Mouse (Mus musculus) embryonic facial prominence, embryonic 15.5 days (tissue): ENCODE data around the gene Rpl23. TPM values are rescaled to one million over a fixed set of nuclear protein-coding genes. Genes with fewer than 3 reads are reported as not detected.

Experiments used
- ATAC-seq: fragments of 200-750 bp; cut with Nextera tagmentation; 2 replicates; pipeline ENCODE4 v1.8.0; 2017; ENCODE audit warnings: low read depth, moderate TSS enrichment; ENCODE audit not compliant: insufficient number of reproducible peaks, low FRiP score, low TSS enrichment
- H3K27ac ChIP-seq: fragments of 300-500 bp; sonication (generic); replicated peaks from 2 replicates; pipeline ENCODE4 v1.5.1; 2015; ENCODE audit warnings: mild to moderate bottlenecking, inconsistent platforms
- H3K27me3 ChIP-seq: fragments of 300-500 bp; sonication (generic); 2 replicates; pipeline ENCODE4 v1.6.1; 2015; ENCODE audit warnings: inconsistent platforms
- H3K36me3 ChIP-seq: fragments of 300-500 bp; sonication (generic); 2 replicates; pipeline ENCODE4 v1.6.1; 2015; ENCODE audit warnings: mild to moderate bottlenecking, inconsistent platforms
- H3K4me1 ChIP-seq: fragments of 300-500 bp; sonication (generic); 2 replicates; pipeline ENCODE4 v1.6.1; 2015; ENCODE audit warnings: inconsistent platforms
- H3K4me2 ChIP-seq: fragments of 300-500 bp; sonication (generic); replicated peaks from 2 replicates; pipeline ENCODE4 v1.6.1; 2015; ENCODE audit warnings: mild to moderate bottlenecking, inconsistent platforms
- H3K4me3 ChIP-seq: fragments of 300-500 bp; sonication (generic); replicated peaks from 2 replicates; pipeline ENCODE4 v1.5.1; 2015; ENCODE audit warnings: mild to moderate bottlenecking, inconsistent platforms
- H3K9ac ChIP-seq: fragments of 300-500 bp; sonication (generic); 2 replicates; pipeline ENCODE4 v1.6.1; 2015; ENCODE audit warnings: inconsistent platforms
- H3K9me3 ChIP-seq: fragments of 300-500 bp; sonication (generic); replicated peaks from 2 replicates; pipeline ENCODE4 v1.6.1; 2016; ENCODE audit warnings: inconsistent platforms
- WGBS: fragments of 180-500 bp; shearing (Covaris S2); methylation state at CpG from one replicate; pipeline ENCODE4 v1.1.7; 2015; 5-methylcytosine and 5-hydroxymethylcytosine counted together
- polyA plus RNA-seq: library from polyadenylated mRNA; unstranded; fragments of >200 nt; fragmentation: Nextera tagmentation; extraction: Ambion mirVana; gene quantifications from 2 replicates; pipeline ENCODE4 v1.2.1, GENCODE M21; 2015

The Rpl23 gene
- polyA plus RNA-seq, 1 experiment from 2014 or later, result 567 TPM

GRCm38 (mm10) chr11:97779968-97780701 lies 2.1 kb downstream of the Rpl23 start:
- Histone ChIP-seq H3K36me3 (peaks cover 53% of the 10 kb centered on the region), H3K27ac (no peak overlapping the region), H3K4me1 (peaks cover 22% of the 10 kb centered on the region), H3K9me3 (no peaks in the 10 kb centered on the region), H3K9ac (peak overlapping the region; percentile 100), H3K4me2 (peak overlapping the region; percentile 61), H3K27me3 (no peaks in the 10 kb centered on the region), H3K4me3 (peak overlapping the region; percentile 96)
- WGBS, result 84% methylated on average over 2 of the region's 2 CpGs
- ATAC-seq, result no peak

GRCm38 (mm10) chr11:97778918-97779317 lies 3.3 kb downstream of the Rpl23 start:
- no peak overlapping the region for H3K9ac ChIP-seq
- H3K27ac ChIP-seq, result no peak overlapping the region
- peaks cover 56% of the 10 kb centered on the region for H3K36me3 ChIP-seq
- no peaks in the 10 kb centered on the region for H3K9me3 ChIP-seq
- H3K4me2 ChIP-seq, result no peak overlapping the region
- no peak for ATAC-seq
- peaks cover 22% of the 10 kb centered on the region for H3K4me1 ChIP-seq
- H3K27me3 ChIP-seq, result no peaks in the 10 kb centered on the region
- H3K4me3 ChIP-seq, result no peak overlapping the region
- 90% methylated on average over 1 of the region's 1 CpGs for WGBS

- Histone ChIP-seq H3K27ac (no peak overlapping the region), H3K4me1 (peaks cover 16% of the 10 kb centered on the region), H3K4me2 (no peak overlapping the region), H3K9me3 (no peaks in the 10 kb centered on the region), H3K4me3 (no peak overlapping the region), H3K9ac (no peak overlapping the region), H3K27me3 (no peaks in the 10 kb centered on the region), H3K36me3 (peaks cover 56% of the 10 kb centered on the region)
- ATAC-seq, result 0 out of 2 replicates have a peak, but pooled peaks have one; percentile 36
- WGBS, result 42% methylated on average over 2 of the region's 2 CpGs
These were observed 5.1 kb downstream of the Rpl23 start for GRCm38 (mm10) chr11:97777129-97777529.

GRCm38 (mm10) chr11:97776497-97777128 lies 5.6 kb downstream of the Rpl23 start:
- Histone ChIP-seq H3K9me3 (no peaks in the 10 kb centered on the region), H3K9ac (no peak overlapping the region), H3K4me1 (peaks cover 16% of the 10 kb centered on the region), H3K27ac (no peak overlapping the region; the same call in 1 of the 2 replicates), H3K4me3 (no peak overlapping the region), H3K36me3 (peaks cover 56% of the 10 kb centered on the region), H3K4me2 (no peak overlapping the region), H3K27me3 (no peaks in the 10 kb centered on the region)
- ATAC-seq, result 0 out of 2 replicates have a peak, but pooled peaks have one; percentile 26
- WGBS, result 60% methylated on average over 5 of the region's 5 CpGs

DNA sequence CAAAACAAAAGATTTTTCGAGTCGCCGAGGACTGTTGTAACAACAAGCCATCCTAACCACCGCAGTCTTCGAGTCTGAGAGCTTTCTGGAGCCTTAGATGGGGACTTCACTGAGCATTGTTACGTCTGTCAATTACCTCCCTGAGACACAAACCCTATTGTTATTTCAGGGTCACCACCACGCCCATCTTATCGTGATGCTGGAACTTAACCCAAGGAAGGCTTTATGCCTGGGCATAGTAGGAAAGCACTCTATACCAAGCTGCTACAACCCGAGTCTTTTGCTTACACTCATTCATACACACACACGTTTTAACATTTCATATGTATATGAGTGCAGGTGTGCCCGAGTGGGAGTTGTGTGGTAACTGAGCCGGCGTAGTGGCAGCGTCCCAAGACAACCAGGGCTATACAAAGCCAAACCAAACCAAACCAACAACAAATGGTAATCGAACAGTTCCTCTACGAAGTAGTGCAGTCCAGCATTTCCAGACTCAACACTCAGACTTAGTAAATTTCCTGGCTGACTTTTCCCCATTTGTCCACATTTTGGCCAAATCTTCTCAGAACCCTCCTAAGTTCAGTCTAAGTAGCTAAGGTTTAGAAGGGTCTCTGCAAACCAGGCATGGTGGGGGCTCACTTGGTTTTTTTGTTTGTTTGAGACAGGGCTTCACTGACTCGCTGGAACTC lies 6.3 kb downstream of the Rpl23 start, which contains the start of gene 1700001P01Rik:
Gene 1700001P01Rik, minus strand, starts transcription at position 111 of the 689 bp plus-strand sequence.
- no peak for ATAC-seq
- H3K27ac ChIP-seq, result no peak within 1 kb of the TSS; the same call in 1 of the 2 replicates
- H3K36me3 ChIP-seq, result peaks cover 56% of the 10 kb centered on the region

GRCm38 (mm10) chr11:97775186-97775585 lies 7.1 kb downstream of the Rpl23 start:
- H3K27me3 ChIP-seq, result no peaks in the 10 kb centered on the region
- no peak overlapping the region for H3K9ac ChIP-seq
- H3K36me3 ChIP-seq, result peaks cover 50% of the 10 kb centered on the region
- H3K27ac ChIP-seq, result no peak overlapping the region
- no peak for ATAC-seq
- peaks cover 5% of the 10 kb centered on the region for H3K4me1 ChIP-seq
- H3K9me3 ChIP-seq, result no peaks in the 10 kb centered on the region
- 71% methylated on average over 13 of the region's 13 CpGs for WGBS
- no peak overlapping the region for H3K4me2 ChIP-seq
- H3K4me3 ChIP-seq, result no peak overlapping the region

More for the DNA sequence above, 6.3 kb downstream of the Rpl23 start, which contains the start of gene 1700001P01Rik:
- H3K27me3 ChIP-seq, result no peaks in the 10 kb centered on the region
- no peaks in the 10 kb centered on the region for H3K9me3 ChIP-seq
- no peak within 1 kb of the TSS for H3K9ac ChIP-seq
- no peak within 1 kb of the TSS for H3K4me3 ChIP-seq
- peaks cover 12% of the 10 kb centered on the region for H3K4me1 ChIP-seq
- no peak within 1 kb of the TSS for H3K4me2 ChIP-seq
- 47% methylated on average over 17 of the region's 17 CpGs for WGBS

DNA sequence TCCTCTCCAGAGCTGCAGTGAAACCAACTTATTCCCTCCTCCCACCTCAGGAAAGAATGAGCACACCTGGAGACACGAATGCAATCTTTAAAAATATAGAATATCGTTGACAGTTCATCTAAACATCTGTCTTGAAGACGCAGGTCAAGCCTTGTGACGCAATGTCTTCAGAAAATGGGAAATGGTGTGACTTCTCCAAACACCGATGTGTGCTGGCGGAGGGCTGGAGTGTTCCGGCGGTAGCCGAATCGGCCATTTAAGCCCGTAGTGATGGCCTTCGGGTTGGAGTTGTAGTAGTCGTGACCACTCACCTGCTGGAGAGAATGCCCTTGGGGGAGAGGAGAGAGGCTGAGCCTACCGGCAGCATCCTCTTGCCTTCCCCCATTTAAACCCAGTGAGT lies 10.8 kb downstream of the Rpl23 start:
- Histone ChIP-seq H3K4me2 (no peak overlapping the region), H3K9me3 (no peaks in the 10 kb centered on the region), H3K36me3 (peaks cover 15% of the 10 kb centered on the region), H3K9ac (no peak overlapping the region), H3K4me3 (no peak overlapping the region), H3K27ac (no peak overlapping the region), H3K27me3 (no peaks in the 10 kb centered on the region), H3K4me1 (peaks cover 3% of the 10 kb centered on the region; the same call in 1 of the 2 replicates)
- WGBS, result 77% methylated on average over 14 of the region's 14 CpGs
- ATAC-seq, result no peak

DNA sequence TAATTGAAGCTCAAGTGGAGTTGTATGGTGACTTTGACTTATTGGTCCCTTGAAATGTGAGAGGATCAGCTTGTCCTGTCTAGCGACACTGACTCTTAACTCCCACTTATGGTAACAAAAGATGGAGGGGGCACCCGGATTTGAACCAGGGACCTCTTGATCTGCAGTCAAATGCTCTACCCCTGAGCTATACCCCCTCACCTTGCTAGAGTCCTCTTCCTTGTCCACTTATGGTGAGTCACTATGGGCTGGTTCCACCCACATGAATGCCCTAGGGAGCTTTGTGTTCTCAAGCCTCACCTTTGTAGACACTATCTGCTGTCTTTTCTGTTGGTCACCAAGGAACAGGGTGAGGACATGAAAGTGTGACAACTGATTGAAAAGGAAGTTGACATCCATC lies 12.5 kb downstream of the Rpl23 start:
- 34% methylated on average over 2 of the region's 2 CpGs for WGBS
- Histone ChIP-seq H3K9ac (no peak overlapping the region), H3K36me3 (no peaks in the 10 kb centered on the region), H3K27me3 (no peaks in the 10 kb centered on the region), H3K27ac (no peak overlapping the region), H3K4me1 (peaks cover 15% of the 10 kb centered on the region), H3K4me3 (no peak overlapping the region), H3K9me3 (no peaks in the 10 kb centered on the region), H3K4me2 (no peak overlapping the region)
- ATAC-seq, result no peak

- peak within 1 kb of the TSS; percentile 95 for H3K27ac ChIP-seq
- H3K9ac ChIP-seq, result peak within 1 kb of the TSS; percentile 83
- peak within 1 kb of the TSS; percentile 77 for H3K4me3 ChIP-seq
- H3K36me3 ChIP-seq, result peaks cover 23% of the 10 kb centered on the region
- peaks cover 20% of the 10 kb centered on the region for H3K4me1 ChIP-seq
- peak; percentile 90 for ATAC-seq
- H3K9me3 ChIP-seq, result no peaks in the 10 kb centered on the region
- peak within 1 kb of the TSS; percentile 68 for H3K4me2 ChIP-seq
- no peaks in the 10 kb centered on the region for H3K27me3 ChIP-seq
- WGBS, result under 1% methylated on average over 38 of the region's 38 CpGs
These were observed 15.9 kb downstream of the Rpl23 start, which contains the start of gene Cwc25 for GRCm38 (mm10) chr11:97766154-97766881. TSS of gene Cwc25 (minus strand) at chr11:97766556.

- no peak overlapping the region for H3K9ac ChIP-seq
- no peak overlapping the region for H3K27ac ChIP-seq
- H3K9me3 ChIP-seq, result no peaks in the 10 kb centered on the region
- peaks cover 17% of the 10 kb centered on the region for H3K4me1 ChIP-seq
- no peaks in the 10 kb centered on the region for H3K27me3 ChIP-seq
- H3K4me2 ChIP-seq, result no peak overlapping the region
- H3K36me3 ChIP-seq, result peaks cover 65% of the 10 kb centered on the region
- no peak overlapping the region for H3K4me3 ChIP-seq
- ATAC-seq, result no peak
These were observed 20.6 kb downstream of the Rpl23 start for GRCm38 (mm10) chr11:97761638-97762037.
